Mouse (Mus musculus) lung, embryonic 16.5 days (tissue): ENCODE results near the gene Map7d3. TPM values are rescaled to one million over a fixed set of nuclear protein-coding genes. Genes with fewer than 3 reads are reported as not detected.
A peak's percentile ranks its signal among the peaks of the same experiment; 100 is the strongest.

Source experiments
- ATAC-seq: fragments of 200-750 bp; cut with Nextera tagmentation; 2 replicates; pipeline ENCODE4 v1.8.0; 2017; ENCODE audit warnings: low read depth, mild to moderate bottlenecking, moderate library complexity
- H3K27ac ChIP-seq: fragments of 300-500 bp; sonication (generic); 2 replicates; pipeline ENCODE4 v1.5.1; 2014; ENCODE audit warnings: mild to moderate bottlenecking, control low read depth, low read length
- H3K27me3 ChIP-seq: fragments of 300-500 bp; sonication (generic); 2 replicates; pipeline ENCODE4 v1.6.1; 2014; ENCODE audit warnings: low read depth, low read length, mixed read lengths; ENCODE audit not compliant: control insufficient read depth, insufficient read depth
- H3K36me3 ChIP-seq: fragments of 300-500 bp; sonication (generic); 2 replicates; pipeline ENCODE4 v1.6.1; 2014; ENCODE audit warnings: low read length; ENCODE audit not compliant: control insufficient read depth, insufficient read depth
- H3K4me1 ChIP-seq: fragments of 300-500 bp; sonication (generic); replicated peaks from 2 replicates; pipeline ENCODE4 v1.6.1; 2014; ENCODE audit warnings: low read length, mixed read lengths; ENCODE audit not compliant: control insufficient read depth, insufficient read depth
- H3K4me2 ChIP-seq: fragments of 300-500 bp; sonication (generic); 2 replicates; pipeline ENCODE4 v1.6.1; 2014; ENCODE audit warnings: low read depth, low read length, control low read depth
- H3K4me3 ChIP-seq: fragments of 300-500 bp; sonication (generic); 2 replicates; pipeline ENCODE4 v1.5.1; 2014; ENCODE audit warnings: mild to moderate bottlenecking, low read length, control low read depth
- H3K9ac ChIP-seq: fragments of 300-500 bp; sonication (generic); 2 replicates; pipeline ENCODE4 v1.6.1; 2014; ENCODE audit warnings: low read length, control low read depth
- H3K9me3 ChIP-seq: fragments of 300-500 bp; sonication (generic); 2 replicates; pipeline ENCODE4 v1.6.1; 2016; ENCODE audit warnings: low read length; ENCODE audit not compliant: control insufficient read depth
- WGBS: fragments of 180-500 bp; shearing (Covaris S2); extraction: QIAGEN DNeasy Blood & Tissue Kit; methylation state at CpG from one replicate; pipeline ENCODE4 v1.1.7; 2014; 5-methylcytosine and 5-hydroxymethylcytosine counted together
- polyA plus RNA-seq: library from polyadenylated mRNA; unstranded; fragments of >200 nt; fragmentation: Nextera tagmentation; extraction: Ambion mirVana; gene quantifications from 2 replicates; pipeline ENCODE4 v1.2.1, GENCODE M21; 2015

Map7d3 gene
- polyA plus RNA-seq, result 2.0 and 2.7 TPM in 2 replicates

DNA sequence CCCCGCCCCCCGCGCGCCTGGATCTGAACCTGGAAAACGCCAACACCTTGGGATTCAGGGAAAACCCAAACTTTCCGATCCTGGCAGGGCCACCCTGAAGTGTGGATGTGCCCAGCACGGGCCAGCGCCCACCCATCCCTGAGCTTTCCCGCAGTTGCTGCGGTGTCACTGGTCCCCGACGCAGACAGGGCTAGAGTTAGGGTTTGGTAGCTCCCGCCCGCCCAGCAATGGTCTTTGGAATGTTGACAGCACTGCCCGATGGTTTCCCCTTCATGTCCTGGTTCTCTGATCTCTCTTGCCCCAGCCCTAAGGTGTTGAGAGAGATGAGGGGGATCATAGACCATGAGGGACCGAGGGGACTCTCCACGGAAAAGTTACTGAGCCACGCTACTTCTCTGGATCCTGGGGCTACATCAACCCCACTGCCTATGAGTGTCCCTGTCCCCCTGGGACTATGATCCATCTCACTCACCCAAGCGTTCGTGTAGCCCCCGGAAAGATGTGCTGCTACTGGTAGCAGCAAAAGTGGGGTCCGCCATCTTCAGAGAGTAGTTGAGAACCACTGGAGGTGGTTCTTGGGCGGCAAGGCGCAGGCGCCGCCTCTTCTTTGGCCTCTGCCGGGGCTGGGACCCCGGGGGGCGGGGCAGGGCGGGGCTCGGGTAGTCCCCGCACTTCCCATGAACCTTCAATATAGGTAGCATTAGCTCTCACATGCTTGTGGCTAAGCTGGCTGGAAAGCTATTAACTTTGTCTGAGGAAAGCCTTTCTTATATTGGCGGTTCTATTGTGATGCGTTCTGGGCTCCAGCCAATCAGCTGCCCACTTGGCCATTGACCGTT is at the start of gene Map7d3:
TSS of gene Map7d3 (minus strand) at position 562 of the 839 bp plus-strand sequence.
- H3K9me3 ChIP-seq, result no peaks in the 10 kb centered on the region
- H3K36me3 ChIP-seq, result no peaks in the 10 kb centered on the region
- peak within 1 kb of the TSS; percentile 45 for H3K4me3 ChIP-seq
- peak; percentile 81 for ATAC-seq
- H3K27ac ChIP-seq, result no peak within 1 kb of the TSS
- peak within 1 kb of the TSS; percentile 66 for H3K4me2 ChIP-seq
- 18% methylated on average over 35 of the region's 35 CpGs for WGBS
- peak within 1 kb of the TSS; percentile 5 for H3K9ac ChIP-seq
- H3K27me3 ChIP-seq, result no peaks in the 10 kb centered on the region
- no peaks in the 10 kb centered on the region for H3K4me1 ChIP-seq

DNA sequence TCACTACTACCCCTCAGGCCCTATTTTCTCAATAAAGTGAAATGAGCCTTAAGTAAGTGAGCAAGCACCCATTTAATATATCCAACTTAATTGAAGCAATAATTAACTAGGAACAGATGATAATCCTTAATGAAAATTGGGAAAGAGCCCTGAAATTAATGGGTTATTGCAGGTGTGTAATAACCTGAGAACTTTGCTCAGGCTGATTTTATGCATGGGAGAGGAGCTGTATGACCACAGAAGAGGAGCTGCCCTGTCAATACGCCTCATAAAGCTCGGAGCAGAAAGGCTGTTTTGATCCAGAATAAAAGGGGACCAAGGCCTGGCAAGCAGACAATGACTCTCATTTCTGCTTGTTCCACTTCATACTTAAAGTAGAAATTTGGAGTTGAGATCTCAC is 47.7 kb upstream of the Map7d3 start, which contains the start of gene Adgrg4:
TSS of gene Adgrg4 (plus strand) at position 301 of the 400 bp plus-strand sequence.
- Histone ChIP-seq H3K27ac (no peak within 1 kb of the TSS), H3K9me3 (no peaks in the 10 kb centered on the region), H3K4me1 (no peaks in the 10 kb centered on the region), H3K36me3 (no peaks in the 10 kb centered on the region), H3K9ac (no peak within 1 kb of the TSS), H3K4me3 (no peak within 1 kb of the TSS), H3K27me3 (no peaks in the 10 kb centered on the region), H3K4me2 (no peak within 1 kb of the TSS)
- ATAC-seq, result no peak
- 88% methylated on average over 2 of the region's 2 CpGs for WGBS

DNA sequence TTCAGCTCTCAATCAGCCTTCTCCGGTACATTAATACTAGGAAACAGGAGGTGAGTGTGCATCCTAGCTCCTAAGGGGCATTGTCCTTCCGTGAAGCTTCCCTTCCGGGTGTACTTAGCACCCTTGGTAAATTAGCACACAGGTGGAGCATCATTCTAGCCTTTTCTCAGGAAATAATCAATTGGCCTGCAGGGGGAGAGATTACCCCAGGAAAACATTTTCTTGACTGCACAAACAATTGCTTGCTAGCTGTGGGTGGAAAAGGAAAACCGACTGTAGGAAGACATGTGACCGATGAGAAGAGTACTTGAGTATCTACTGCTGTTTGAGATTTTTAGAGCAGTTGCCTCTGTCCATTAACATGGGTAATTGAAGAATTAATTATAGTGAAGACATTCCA is 19.1 kb upstream of the Map7d3 start:
- no peak overlapping the region for H3K4me2 ChIP-seq
- no peaks in the 10 kb centered on the region for H3K36me3 ChIP-seq
- 53% methylated on average over 5 of the region's 5 CpGs for WGBS
- no peaks in the 10 kb centered on the region for H3K4me1 ChIP-seq
- H3K27me3 ChIP-seq, result no peaks in the 10 kb centered on the region
- H3K9me3 ChIP-seq, result no peaks in the 10 kb centered on the region
- H3K4me3 ChIP-seq, result no peak overlapping the region
- no peak for ATAC-seq
- H3K9ac ChIP-seq, result no peak overlapping the region
- no peak overlapping the region for H3K27ac ChIP-seq

DNA sequence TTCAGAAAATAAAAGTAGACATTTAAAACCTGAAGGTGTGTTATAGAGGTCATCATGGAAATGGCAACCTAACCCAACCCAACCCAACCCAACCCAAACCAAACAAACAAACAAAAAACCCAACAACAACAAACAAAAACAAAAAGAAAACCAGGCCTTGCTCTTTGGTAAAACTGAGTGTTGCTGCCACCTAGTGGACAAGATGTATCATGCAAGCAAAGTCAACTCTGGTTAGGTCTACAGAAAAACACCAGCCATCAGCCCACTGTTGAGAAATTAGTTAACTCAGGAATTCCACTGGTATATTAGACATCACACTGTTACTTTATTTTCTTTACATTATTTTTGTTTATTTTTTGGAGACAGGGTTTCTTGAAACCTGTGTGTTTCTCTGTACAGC is 17.2 kb upstream of the Map7d3 start:
- no peak overlapping the region for H3K4me2 ChIP-seq
- H3K27me3 ChIP-seq, result no peaks in the 10 kb centered on the region
- H3K4me1 ChIP-seq, result no peaks in the 10 kb centered on the region
- no peaks in the 10 kb centered on the region for H3K9me3 ChIP-seq
- no peak overlapping the region for H3K4me3 ChIP-seq
- H3K9ac ChIP-seq, result no peak overlapping the region
- H3K36me3 ChIP-seq, result no peaks in the 10 kb centered on the region
- no peak for ATAC-seq
- no peak overlapping the region for H3K27ac ChIP-seq

DNA sequence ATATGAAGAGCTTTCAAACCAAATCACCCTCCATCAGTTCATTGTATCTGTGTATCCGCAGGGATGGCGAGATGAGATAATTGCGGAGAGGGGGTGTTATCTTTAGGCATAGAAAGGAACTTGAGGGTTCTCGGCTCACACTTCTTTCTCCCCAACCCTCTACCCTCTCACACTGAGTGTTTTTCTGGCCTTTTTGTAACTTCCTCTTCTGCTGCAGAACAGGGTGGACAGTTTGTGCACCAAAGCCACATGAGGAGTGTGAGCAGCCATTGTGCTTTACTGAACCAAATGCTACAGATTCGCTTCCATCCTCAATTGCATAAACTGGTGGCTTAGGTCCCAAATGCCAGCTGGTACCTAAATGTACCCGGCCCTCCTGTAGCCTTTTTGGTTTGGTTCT is 13.7 kb upstream of the Map7d3 start:
- WGBS, result 75% methylated on average over 6 of the region's 6 CpGs
- H3K36me3 ChIP-seq, result no peaks in the 10 kb centered on the region
- H3K27ac ChIP-seq, result no peak overlapping the region
- no peak overlapping the region for H3K4me3 ChIP-seq
- no peak overlapping the region for H3K9ac ChIP-seq
- no peaks in the 10 kb centered on the region for H3K4me1 ChIP-seq
- no peaks in the 10 kb centered on the region for H3K9me3 ChIP-seq
- H3K4me2 ChIP-seq, result no peak overlapping the region
- no peak for ATAC-seq
- no peaks in the 10 kb centered on the region for H3K27me3 ChIP-seq

DNA sequence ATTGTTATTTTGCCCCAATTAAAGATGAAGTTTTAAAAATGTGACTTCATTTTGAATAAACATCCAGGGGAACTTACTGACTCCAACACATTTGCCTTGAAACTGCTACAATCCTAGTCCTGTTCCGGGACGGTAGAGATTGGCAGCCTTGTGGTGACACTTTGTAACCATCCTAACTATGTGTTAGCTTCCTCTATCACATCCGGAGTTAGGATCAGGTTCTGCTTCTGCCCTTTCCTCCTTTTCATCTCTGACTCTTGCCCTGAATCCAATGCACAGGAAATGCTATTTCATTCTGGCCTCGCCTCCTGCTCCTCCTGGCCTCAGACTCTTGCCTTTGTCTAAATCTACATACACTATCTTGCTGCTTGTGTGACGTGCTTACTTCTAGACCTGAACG is 5.4 kb upstream of the Map7d3 start:
- 65% methylated on average over 6 of the region's 6 CpGs for WGBS

DNA sequence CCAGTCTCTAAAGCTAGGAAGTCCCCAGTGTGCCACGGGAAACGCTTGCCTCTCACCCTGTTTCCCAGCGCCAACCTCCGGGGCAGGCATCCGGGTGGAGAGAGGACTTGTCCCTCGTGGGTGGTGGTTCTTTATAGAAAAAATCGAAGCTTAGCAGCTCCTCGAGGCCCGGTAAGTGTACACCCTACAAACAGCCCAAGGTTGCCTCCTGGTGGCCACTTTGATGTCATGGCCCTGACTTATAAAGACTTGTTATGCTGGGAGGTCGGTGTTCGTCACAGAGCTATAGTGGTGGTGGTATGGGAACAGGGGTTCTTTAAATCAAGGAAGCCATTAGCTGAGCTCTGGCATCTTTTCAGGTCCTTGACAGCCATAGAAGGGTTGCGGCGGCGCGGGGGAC is 30.9 kb downstream of the Map7d3 start:
- Histone ChIP-seq H3K27me3 (no peaks in the 10 kb centered on the region), H3K27ac (no peak overlapping the region), H3K9me3 (no peaks in the 10 kb centered on the region), H3K4me2 (no peak overlapping the region), H3K4me1 (no peaks in the 10 kb centered on the region), H3K36me3 (peaks cover 17% of the 10 kb centered on the region), H3K9ac (no peak overlapping the region), H3K4me3 (no peak overlapping the region)
- WGBS, result 40% methylated on average over 13 of the region's 15 CpGs
- peak; percentile 56; the same call in 1 of the 2 replicates for ATAC-seq

More for the DNA sequence above, 5.4 kb upstream of the Map7d3 start:
- ATAC-seq, result no peak
- Histone ChIP-seq H3K27ac (no peak overlapping the region), H3K27me3 (no peaks in the 10 kb centered on the region), H3K4me3 (no peak overlapping the region), H3K4me1 (no peaks in the 10 kb centered on the region), H3K36me3 (no peaks in the 10 kb centered on the region), H3K9ac (no peak overlapping the region), H3K9me3 (no peaks in the 10 kb centered on the region), H3K4me2 (no peak overlapping the region)

DNA sequence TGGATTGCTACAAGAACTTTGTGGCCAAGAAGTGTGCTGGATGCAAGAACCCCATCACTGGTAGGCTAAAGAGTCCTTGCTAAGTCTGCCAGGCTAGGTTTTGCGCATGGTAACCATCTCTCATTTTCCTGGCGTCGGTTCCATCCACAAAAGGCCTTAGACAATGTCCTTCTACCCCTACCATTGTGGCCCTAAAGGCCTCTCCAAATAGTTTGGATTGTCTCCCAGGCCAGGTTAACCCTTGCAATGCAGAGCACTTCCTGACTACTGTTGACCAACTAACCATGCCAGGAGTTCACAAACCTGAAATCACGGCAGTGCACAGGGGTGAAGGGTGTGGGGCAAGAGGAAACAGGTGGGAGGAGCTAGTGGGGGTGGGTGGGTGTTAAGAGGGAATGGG is 31.5 kb downstream of the Map7d3 start:
- ATAC-seq, result no peak
- Histone ChIP-seq H3K4me3 (no peak overlapping the region), H3K27ac (no peak overlapping the region), H3K9me3 (no peaks in the 10 kb centered on the region), H3K4me2 (no peak overlapping the region), H3K9ac (no peak overlapping the region), H3K4me1 (no peaks in the 10 kb centered on the region), H3K36me3 (peaks cover 17% of the 10 kb centered on the region), H3K27me3 (no peaks in the 10 kb centered on the region)
- 62% methylated on average over 4 of the region's 4 CpGs for WGBS

DNA sequence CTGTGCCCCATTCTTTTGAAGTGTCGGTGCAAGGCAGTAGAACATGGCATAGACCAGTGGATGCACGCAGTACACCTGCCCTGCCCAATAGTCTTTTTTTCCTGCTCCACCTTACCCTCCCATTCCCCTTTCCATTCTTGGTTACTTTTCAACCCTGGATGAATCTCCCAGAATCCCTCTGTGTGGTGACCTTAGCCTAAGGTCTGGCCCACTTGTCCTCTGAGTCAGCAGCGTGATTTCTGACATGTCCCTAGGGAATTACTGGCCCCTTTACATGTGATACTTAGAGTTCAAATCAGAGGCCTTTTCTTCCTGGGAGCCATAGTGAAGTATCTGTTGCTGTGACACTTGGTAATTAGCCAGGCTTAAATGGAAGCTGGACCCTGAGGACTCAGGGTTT is 34.6 kb downstream of the Map7d3 start:
- no peaks in the 10 kb centered on the region for H3K4me1 ChIP-seq
- H3K36me3 ChIP-seq, result peaks cover 11% of the 10 kb centered on the region
- no peaks in the 10 kb centered on the region for H3K27me3 ChIP-seq
- no peak for ATAC-seq
- no peak overlapping the region for H3K9ac ChIP-seq
- no peaks in the 10 kb centered on the region for H3K9me3 ChIP-seq
- no peak overlapping the region for H3K4me3 ChIP-seq
- no peak overlapping the region for H3K4me2 ChIP-seq
- WGBS, result 78% methylated on average over 3 of the region's 3 CpGs
- no peak overlapping the region for H3K27ac ChIP-seq
